Mouse (Mus musculus) liver, embryonic 14.5 days (tissue): ENCODE results near the gene Psmd8. TPM values are rescaled to one million over a fixed set of nuclear protein-coding genes. Genes with fewer than 3 reads are reported as not detected.
"Not testable (repeated sequence)": the region's sequence is repeated elsewhere in the genome, so short reads cannot be mapped to it uniquely, and the experiment has no call there.

Source experiments
- ATAC-seq: fragments of 200-750 bp; cut with Nextera tagmentation; 2 replicates; pipeline ENCODE4 v1.8.0; 2017; ENCODE audit warnings: moderate number of reproducible peaks, mild to moderate bottlenecking, moderate library complexity; ENCODE audit not compliant: insufficient read depth
- DNase-seq, 3 experiments: peaks; one replicate each; pipeline ENCODE4 v3.0.0-alpha.2; 2012 to 2013; ENCODE audit warnings: low read depth in 3 of 3, low spot score in 3 of 3
- H3K27ac ChIP-seq: fragments of 300-500 bp; sonication (generic); 2 replicates; pipeline ENCODE4 v1.5.1; 2014; ENCODE audit warnings: moderate library complexity, mild to moderate bottlenecking, control low read depth, inconsistent platforms
- H3K27me3 ChIP-seq: fragments of 300-500 bp; sonication (generic); 2 replicates; pipeline ENCODE4 v1.6.1; 2014; ENCODE audit warnings: mild to moderate bottlenecking, low read length, moderate library complexity; ENCODE audit not compliant: control insufficient read depth, insufficient read depth
- H3K36me3 ChIP-seq: fragments of 300-500 bp; sonication (generic); replicated peaks from 2 replicates; pipeline ENCODE4 v1.6.1; 2014; ENCODE audit warnings: low read depth; ENCODE audit not compliant: control insufficient read depth, insufficient read depth
- H3K4me1 ChIP-seq, 2 experiments: fragments of 200-500 bp in 1 of 2; fragments of 300-500 bp in 1 of 2; sonication (generic) in 1 of 2; replicated peaks; 2 replicates each; pipeline ENCODE4 v1.6.1; 2012 to 2014; ENCODE audit warnings: antibody characterized with exemption in 1 of 2, inconsistent platforms in 1 of 2, low read length in 1 of 2; ENCODE audit not compliant: control insufficient read depth in 2 of 2, insufficient read depth in 2 of 2
- H3K4me2 ChIP-seq: fragments of 300-500 bp; sonication (generic); 2 replicates; pipeline ENCODE4 v1.6.1; 2014; ENCODE audit warnings: low read depth, mild to moderate bottlenecking, control low read depth, moderate library complexity
- H3K4me3 ChIP-seq, 2 experiments: fragments of 200-500 bp in 1 of 2; fragments of 300-500 bp in 1 of 2; sonication (generic) in 1 of 2; 2 replicates each; pipeline ENCODE4 v1.5.1; 2012 to 2014; ENCODE audit warnings: low read depth in 2 of 2, low read length in 2 of 2, mild to moderate bottlenecking in 2 of 2, control low read depth in 1 of 2, inconsistent platforms in 1 of 2, moderate library complexity in 1 of 2; ENCODE audit not compliant: insufficient read depth in 1 of 2
- H3K9ac ChIP-seq: fragments of 300-500 bp; sonication (generic); replicated peaks from 2 replicates; pipeline ENCODE4 v1.6.1; 2014; ENCODE audit warnings: mild to moderate bottlenecking, control low read depth, moderate library complexity
- H3K9me3 ChIP-seq: fragments of 300-500 bp; sonication (generic); 2 replicates; pipeline ENCODE4 v1.6.1; 2016; ENCODE audit warnings: low read length, mixed read lengths; ENCODE audit not compliant: control insufficient read depth
- CTCF ChIP-seq: IDR thresholded peaks from 2 replicates; pipeline ENCODE4 v1.5.1; 2016; ENCODE audit warnings: antibody characterized with exemption, low read depth, control low read depth
- EP300 ChIP-seq: IDR thresholded peaks from 2 replicates; pipeline ENCODE4 v1.6.1; 2016; ENCODE audit warnings: antibody characterized with exemption, low read depth
- WGBS: fragments of 180-500 bp; shearing (Covaris S2); extraction: QIAGEN DNeasy Blood & Tissue Kit; methylation state at CpG from one replicate; pipeline ENCODE4 v1.1.7; 2014; ENCODE audit not compliant: insufficient replicate concordance; 5-methylcytosine and 5-hydroxymethylcytosine counted together
- polyA plus RNA-seq, 2 experiments: library from polyadenylated mRNA; depleted of rRNA in 1 of 2; stranded (reverse) in 1 of 2; unstranded in 1 of 2; fragments of >200 nt; fragmentation: Nextera tagmentation in 1 of 2; extraction: Ambion mirVana in 1 of 2; gene quantifications; 2 replicates each; pipeline versions ENCODE4 v1.2.1 to v1.2.3; 2012 to 2014

Psmd8 gene
- polyA plus RNA-seq, 2 experiments: 86.0 to 131 TPM

DNA sequence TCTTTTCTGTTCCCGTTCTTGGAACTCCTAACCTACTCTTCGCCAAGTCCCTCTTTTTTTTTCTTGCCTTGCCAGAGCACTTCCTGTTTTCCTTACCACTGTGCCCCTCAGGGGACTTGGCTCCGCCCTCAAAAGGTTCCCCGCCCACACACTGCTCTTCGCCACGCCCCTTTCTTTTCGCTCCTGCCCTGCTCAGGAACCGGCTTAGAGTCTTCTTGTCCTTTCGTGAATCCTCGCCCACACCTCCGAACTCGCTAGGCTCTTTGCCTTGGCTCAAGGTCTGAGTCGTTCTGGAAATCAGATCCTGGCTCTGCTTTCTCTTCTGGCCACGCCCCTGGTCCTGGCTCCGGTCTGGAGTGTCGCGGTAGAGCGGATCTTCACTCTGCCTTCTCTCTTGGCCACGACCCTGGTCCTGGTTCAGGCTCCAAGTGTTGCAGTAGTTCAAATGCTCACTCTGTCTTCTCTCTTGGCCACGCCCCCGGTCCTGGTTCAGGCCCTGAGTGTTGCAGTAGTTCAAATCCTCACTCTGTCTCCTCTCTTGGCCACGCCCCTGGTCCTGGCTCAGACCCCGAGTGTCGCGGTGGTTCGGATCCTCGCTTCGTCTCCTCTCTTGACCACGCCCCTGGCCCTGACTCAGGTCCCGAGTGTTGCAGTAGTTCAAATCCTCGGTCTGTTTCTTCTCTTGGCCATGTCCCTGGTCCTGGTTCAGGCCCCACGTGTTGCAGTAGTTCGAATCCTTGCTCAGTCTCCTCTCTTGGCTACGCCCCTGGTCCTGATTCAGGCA lies 31.1 kb upstream of the Psmd8 start:
- peak overlapping the region; percentile 58 for H3K4me2 ChIP-seq
- H3K9me3 ChIP-seq: no peaks in the 10 kb centered on the region
- 3% methylated on average over 34 of the region's 34 CpGs for WGBS
- H3K36me3 ChIP-seq: no peaks in the 10 kb centered on the region
- H3K27me3 ChIP-seq: no peaks in the 10 kb centered on the region
- no peak overlapping the region; the same call in 1 of the 2 replicates for H3K27ac ChIP-seq
- DNase-seq (peak; percentile 60 to 76 (median 61)), ATAC-seq (peak; percentile 80)
- H3K4me1 ChIP-seq: peaks cover 0 to 11% of the 10 kb centered on the region in 2 experiments; a peak in 2 of 4 replicates
- no peak for TF ChIP-seq EP300
- no peak for TF ChIP-seq CTCF
- H3K4me3 ChIP-seq: peak overlapping the region; percentile 38 to 45
- no peak overlapping the region for H3K9ac ChIP-seq

- H3K4me2 ChIP-seq: peak overlapping the region; percentile 58
- DNase-seq (peak in 2 of 3 experiments; percentile 20), ATAC-seq (peak; percentile 69)
- H3K9me3 ChIP-seq, H3K36me3 ChIP-seq, H3K9ac ChIP-seq, H3K27me3 ChIP-seq, H3K27ac ChIP-seq: not testable (repeated sequence)
- WGBS: 8% methylated on average over 15 of the region's 15 CpGs
- peak overlapping the region; percentile 38 to 45; a peak in 3 of 4 replicates for H3K4me3 ChIP-seq
- peaks cover 0 to 11% of the 10 kb centered on the region in 2 experiments; a peak in 2 of 4 replicates for H3K4me1 ChIP-seq
Observed at GRCm38 (mm10) chr7:29211013-29211412, 30.5 kb upstream of the Psmd8 start.

DNA sequence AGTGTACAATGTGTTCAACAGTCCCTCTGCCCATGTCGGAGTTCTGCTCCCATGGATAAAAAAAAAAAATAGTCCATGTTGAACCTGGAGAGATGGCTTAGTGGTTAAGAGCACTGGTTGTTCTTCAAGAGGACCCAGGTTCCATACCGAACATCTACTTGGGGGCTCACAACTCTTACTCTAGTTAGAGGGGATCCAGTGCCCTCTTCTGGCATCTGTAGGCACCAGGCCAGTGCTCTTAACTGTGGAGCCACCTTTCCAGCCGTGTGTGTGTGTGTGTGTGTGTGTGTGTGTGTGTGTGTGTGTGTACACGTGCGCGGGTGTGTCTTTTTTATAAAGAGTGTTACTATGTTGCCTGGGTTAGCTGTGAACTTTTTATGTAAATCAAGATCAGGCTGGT lies 22.1 kb upstream of the Psmd8 start:
- no peaks in the 10 kb centered on the region for H3K9me3 ChIP-seq
- no peak overlapping the region for H3K4me2 ChIP-seq
- DNase-seq (no peak), ATAC-seq (no peak)
- H3K4me3 ChIP-seq: no peak overlapping the region
- TF ChIP-seq CTCF (no peak), EP300 (no peak)
- no peaks in the 10 kb centered on the region for H3K27me3 ChIP-seq
- H3K36me3 ChIP-seq: no peaks in the 10 kb centered on the region
- H3K4me1 ChIP-seq: no peaks in the 10 kb centered on the region
- 67% methylated on average over 6 of the region's 6 CpGs for WGBS
- H3K27ac ChIP-seq: no peak overlapping the region
- H3K9ac ChIP-seq: no peak overlapping the region

DNA sequence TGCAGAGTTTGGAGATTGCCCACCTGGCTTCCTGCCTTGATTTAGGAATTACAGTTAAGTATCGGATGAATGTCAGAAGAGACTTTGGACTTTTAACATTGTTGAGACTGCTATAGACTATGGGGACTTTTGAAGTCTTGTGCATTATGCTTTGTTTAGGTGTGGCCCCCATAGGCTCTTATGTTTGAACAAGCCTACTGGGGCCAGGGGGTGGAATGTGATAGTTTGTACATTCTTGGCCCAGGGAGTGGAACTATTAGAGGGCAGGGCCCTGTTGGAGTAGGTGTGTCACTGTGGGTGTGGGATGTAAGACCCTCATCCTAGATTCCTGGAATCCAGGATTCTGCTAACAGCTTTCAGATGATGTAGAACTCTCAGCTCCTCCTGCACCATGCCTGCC lies 13.7 kb upstream of the Psmd8 start:
- ATAC-seq, DNase-seq, H3K9me3 ChIP-seq, H3K4me3 ChIP-seq, H3K9ac ChIP-seq, H3K27ac ChIP-seq, H3K4me2 ChIP-seq, H3K27me3 ChIP-seq, H3K4me1 ChIP-seq, H3K36me3 ChIP-seq: not testable (repeated sequence)
- 88% methylated on average over 1 of the region's 1 CpGs for WGBS

GRCm38 (mm10) chr7:29181323-29181722 lies 822 bp upstream of the Psmd8 start:
- not testable (repeated sequence) for H3K27me3 ChIP-seq, ATAC-seq, H3K4me3 ChIP-seq, H3K27ac ChIP-seq, H3K9ac ChIP-seq, DNase-seq, H3K4me2 ChIP-seq, H3K9me3 ChIP-seq, H3K36me3 ChIP-seq
- H3K4me1 ChIP-seq: peaks cover 13% of the 10 kb centered on the region in 2 experiments
- 69% methylated on average over 4 of the region's 4 CpGs for WGBS
